Mouse (Mus musculus) liver, embryonic 11.5 days (tissue): ENCODE results near the gene Olfr1275. TPM values are rescaled to one million over a fixed set of nuclear protein-coding genes. Genes with fewer than 3 reads are reported as not detected.

Experiments
- ATAC-seq: fragments of 200-750 bp; cut with Nextera tagmentation; replicated peaks from 2 replicates; pipeline ENCODE4 v1.8.0; 2017; ENCODE audit warnings: moderate number of reproducible peaks, mild to moderate bottlenecking, moderate TSS enrichment, moderate library complexity; ENCODE audit not compliant: low FRiP score
- DNase-seq: peaks from one replicate; pipeline ENCODE4 v3.0.0-alpha.2; 2017; ENCODE audit warnings: low spot score
- H3K27ac ChIP-seq: fragments of 300-500 bp; sonication (generic); 2 replicates; pipeline ENCODE4 v1.5.1; 2014; ENCODE audit warnings: mild to moderate bottlenecking, low read depth, low read length, control low read depth
- H3K27me3 ChIP-seq: fragments of 300-500 bp; sonication (generic); replicated peaks from 2 replicates; pipeline ENCODE4 v1.6.1; 2014; ENCODE audit warnings: low read length, mixed read lengths; ENCODE audit not compliant: control insufficient read depth, insufficient read depth
- H3K36me3 ChIP-seq: fragments of 300-500 bp; sonication (generic); 2 replicates; pipeline ENCODE4 v1.6.1; 2014; ENCODE audit warnings: mild to moderate bottlenecking, low read length, moderate library complexity, mixed read lengths; ENCODE audit not compliant: control insufficient read depth, insufficient read depth
- H3K4me1 ChIP-seq: fragments of 300-500 bp; sonication (generic); replicated peaks from 2 replicates; pipeline ENCODE4 v1.6.1; 2014; ENCODE audit warnings: low read length, mixed read lengths; ENCODE audit not compliant: control insufficient read depth, insufficient read depth
- H3K4me2 ChIP-seq: fragments of 300-500 bp; sonication (generic); 2 replicates; pipeline ENCODE4 v1.6.1; 2014; ENCODE audit warnings: mild to moderate bottlenecking, control low read depth, moderate library complexity
- H3K4me3 ChIP-seq: fragments of 300-500 bp; sonication (generic); 2 replicates; pipeline ENCODE4 v1.5.1; 2014; ENCODE audit warnings: low read depth, low read length, control low read depth
- H3K9ac ChIP-seq: fragments of 300-500 bp; sonication (generic); 2 replicates; pipeline ENCODE4 v1.6.1; 2014; ENCODE audit warnings: low read depth, low read length, control low read depth
- H3K9me3 ChIP-seq: fragments of 300-500 bp; sonication (generic); 2 replicates; pipeline ENCODE4 v1.6.1; 2016; ENCODE audit warnings: low read length, inconsistent platforms, mixed read lengths; ENCODE audit not compliant: control insufficient read depth
- WGBS: fragments of 180-500 bp; shearing (Covaris S2); extraction: QIAGEN DNeasy Blood & Tissue Kit; methylation state at CpG from one replicate; pipeline ENCODE4 v1.1.7; 2014; 5-methylcytosine and 5-hydroxymethylcytosine counted together
- polyA plus RNA-seq: library from polyadenylated mRNA; unstranded; fragments of >200 nt; fragmentation: Nextera tagmentation; extraction: Ambion mirVana; gene quantifications from 2 replicates; pipeline ENCODE4 v1.2.1, GENCODE M21; 2014

The Olfr1275 gene
- not detected in 2 replicates for polyA plus RNA-seq

GRCm38 (mm10) chr2:111235186-111235585 lies at the start of gene Olfr1275:
Gene Olfr1275 (minus strand): TSS chr2:111235286.
- no peak for DNase-seq

GRCm38 (mm10) chr2:111274006-111274405 lies 38.9 kb upstream of the Olfr1275 start, which contains the start of gene Olfr1277:
Gene Olfr1277 (minus strand): TSS chr2:111274106.
- ATAC-seq (no peak), DNase-seq (no peak)
- Histone ChIP-seq H3K9ac (no peak within 1 kb of the TSS), H3K9me3 (no peaks in the 10 kb centered on the region), H3K27ac (no peak within 1 kb of the TSS), H3K4me1 (no peaks in the 10 kb centered on the region), H3K4me3 (no peak within 1 kb of the TSS), H3K27me3 (no peaks in the 10 kb centered on the region), H3K4me2 (no peak within 1 kb of the TSS), H3K36me3 (no peaks in the 10 kb centered on the region)
- 67% methylated on average over 2 of the region's 2 CpGs for WGBS

More at GRCm38 (mm10) chr2:111235186-111235585, at the start of gene Olfr1275:
- Histone ChIP-seq H3K27me3 (no peaks in the 10 kb centered on the region), H3K4me2 (no peak within 1 kb of the TSS), H3K9me3 (no peaks in the 10 kb centered on the region), H3K36me3 (no peaks in the 10 kb centered on the region), H3K9ac (no peak within 1 kb of the TSS), H3K4me1 (no peaks in the 10 kb centered on the region), H3K27ac (no peak within 1 kb of the TSS), H3K4me3 (no peak within 1 kb of the TSS)
- no peak for ATAC-seq
- WGBS: 57% methylated on average over 1 of the region's 1 CpGs

- Histone ChIP-seq H3K4me3 (no peak within 1 kb of the TSS), H3K4me1 (no peaks in the 10 kb centered on the region), H3K4me2 (no peak within 1 kb of the TSS), H3K27ac (no peak within 1 kb of the TSS), H3K36me3 (no peaks in the 10 kb centered on the region), H3K27me3 (no peaks in the 10 kb centered on the region), H3K9ac (no peak within 1 kb of the TSS), H3K9me3 (no peaks in the 10 kb centered on the region)
- DNase-seq (no peak), ATAC-seq (no peak)
Observed at GRCm38 (mm10) chr2:111254216-111254615, 19.1 kb upstream of the Olfr1275 start, which contains the start of gene Olfr1276. Gene Olfr1276 (plus strand): TSS chr2:111254516.

- no peaks in the 10 kb centered on the region for H3K4me1 ChIP-seq
- no peak within 1 kb of the TSS for H3K9ac ChIP-seq
- no peaks in the 10 kb centered on the region for H3K9me3 ChIP-seq
- WGBS: 78% methylated on average over 6 of the region's 6 CpGs
- ATAC-seq (no peak), DNase-seq (no peak)
- H3K27me3 ChIP-seq: no peaks in the 10 kb centered on the region
- no peak within 1 kb of the TSS for H3K4me3 ChIP-seq
- H3K4me2 ChIP-seq: no peak within 1 kb of the TSS
- no peak within 1 kb of the TSS for H3K27ac ChIP-seq
- no peaks in the 10 kb centered on the region for H3K36me3 ChIP-seq
Observed at GRCm38 (mm10) chr2:111229502-111229901, 5.6 kb downstream of the Olfr1275 start, which contains the start of gene 4930430A15Rik. Gene 4930430A15Rik (minus strand): TSS chr2:111229602.

GRCm38 (mm10) chr2:111182068-111182467 lies 53.0 kb downstream of the Olfr1275 start:
- ATAC-seq (no peak), DNase-seq (no peak)
- Histone ChIP-seq H3K36me3 (no peaks in the 10 kb centered on the region), H3K4me1 (no peaks in the 10 kb centered on the region), H3K4me3 (no peak overlapping the region), H3K9ac (no peak overlapping the region), H3K27ac (no peak overlapping the region), H3K27me3 (no peaks in the 10 kb centered on the region), H3K9me3 (no peaks in the 10 kb centered on the region), H3K4me2 (no peak overlapping the region)
- 94% methylated on average over 11 of the region's 11 CpGs for WGBS

Other genes with a start within 250 kb of the Olfr1275 start
- not detected in 2 replicates for gene Gm13941, start 129.3 kb downstream of the Olfr1275 start, polyA plus RNA-seq
- gene Gm15130, start 82.3 kb downstream of the Olfr1275 start, polyA plus RNA-seq: not detected in 2 replicates
- gene 4930430A15Rik, start 5.7 kb downstream of the Olfr1275 start, polyA plus RNA-seq: not detected in 2 replicates
- gene Olfr1276, start 19.2 kb upstream of the Olfr1275 start, polyA plus RNA-seq: not detected in 2 replicates
- not detected in 2 replicates for gene Olfr1277, start 38.8 kb upstream of the Olfr1275 start, polyA plus RNA-seq
- not detected in 2 replicates for gene Olfr1278, start 54.9 kb upstream of the Olfr1275 start, polyA plus RNA-seq
- not detected in 2 replicates for gene Olfr1279, start 65.3 kb upstream of the Olfr1275 start, polyA plus RNA-seq
- gene Olfr1280, start 78.7 kb upstream of the Olfr1275 start, polyA plus RNA-seq: not detected in 2 replicates
- gene Olfr1281, start 91.2 kb upstream of the Olfr1275 start, polyA plus RNA-seq: not detected in 2 replicates
- not detected in 2 replicates for gene Olfr1282, start 100.8 kb upstream of the Olfr1275 start, polyA plus RNA-seq
- not detected in 2 replicates for gene Olfr1283, start 131.5 kb upstream of the Olfr1275 start, polyA plus RNA-seq
- not detected in 2 replicates for gene Olfr1284, start 140.2 kb upstream of the Olfr1275 start, polyA plus RNA-seq
- gene Olfr1286, start 187.8 kb upstream of the Olfr1275 start, polyA plus RNA-seq: not detected in 2 replicates
- not detected in 2 replicates for gene Olfr1287, start 213.9 kb upstream of the Olfr1275 start, polyA plus RNA-seq
- not detected in 2 replicates for gene Olfr1288, start 238.8 kb upstream of the Olfr1275 start, polyA plus RNA-seq
- gene Olfr1289, start 245.5 kb upstream of the Olfr1275 start, polyA plus RNA-seq: not detected in 2 replicates